Mouse (Mus musculus): ENCODE data around the gene 1700011L22Rik.

The 1700011L22Rik gene

DNA sequence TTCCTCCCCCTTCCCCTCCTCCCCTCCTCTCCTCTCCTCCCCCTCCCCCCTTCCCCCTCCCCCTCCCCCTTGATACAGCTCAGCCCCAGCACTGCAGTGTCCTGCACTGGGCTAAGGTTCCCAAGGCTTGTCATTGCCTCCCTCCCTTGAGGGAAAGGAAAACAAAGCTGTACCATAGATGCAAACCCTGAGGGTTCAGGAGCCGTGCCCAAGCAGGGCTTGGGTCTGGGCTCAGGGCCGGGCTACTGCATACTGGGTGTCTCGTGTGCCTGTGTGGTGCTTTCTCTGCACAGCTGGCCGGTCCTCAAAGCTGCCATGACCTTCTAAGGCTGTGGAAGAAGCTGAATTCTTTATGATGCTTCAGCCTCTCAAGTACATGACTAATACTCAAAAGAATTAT is 74.8 kb downstream of the 1700011L22Rik start:
- no peak for DNase-seq (ENCODE audit: low spot score)

DNA sequence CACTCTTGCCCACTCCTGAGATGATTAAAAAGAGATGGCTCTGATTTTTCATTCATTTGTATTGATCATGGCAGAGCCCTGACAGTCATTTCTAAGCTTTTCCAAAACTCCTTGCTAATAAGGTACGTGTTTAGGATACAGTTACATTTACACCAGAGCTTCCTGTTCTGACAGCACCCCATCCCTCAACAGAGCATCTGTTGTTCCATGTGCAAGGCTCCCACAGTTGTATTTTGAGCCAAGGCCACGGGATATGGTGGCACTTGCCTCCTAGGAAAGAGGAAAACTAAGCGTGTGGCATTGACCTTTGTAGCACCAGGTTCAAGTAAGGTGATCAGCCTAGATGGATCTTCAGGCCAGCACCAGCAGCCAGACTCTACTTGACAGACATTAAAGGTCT is 83.1 kb downstream of the 1700011L22Rik start:
- DNase-seq (ENCODE audit: low spot score): no peak

DNA sequence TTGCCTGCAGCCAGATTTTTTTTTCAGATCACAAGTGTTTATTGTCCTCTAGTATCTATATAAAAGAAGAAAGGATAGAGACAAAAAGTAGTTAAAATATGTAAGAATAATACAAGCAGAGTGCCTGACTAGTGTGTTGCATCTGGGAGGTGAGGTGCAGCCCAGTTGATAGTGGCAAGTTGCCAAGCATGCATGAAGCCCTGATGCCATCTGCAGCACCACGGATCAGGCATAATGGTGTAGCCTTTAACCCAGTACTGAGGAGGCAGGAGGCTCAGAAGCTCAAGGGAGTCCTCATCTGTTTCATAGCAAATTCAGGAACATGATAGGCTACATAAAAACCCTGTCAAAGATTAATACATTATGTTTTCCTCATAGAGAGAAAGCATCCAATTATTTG is 84.0 kb downstream of the 1700011L22Rik start:
- DNase-seq (ENCODE audit: low spot score): no peak

DNA sequence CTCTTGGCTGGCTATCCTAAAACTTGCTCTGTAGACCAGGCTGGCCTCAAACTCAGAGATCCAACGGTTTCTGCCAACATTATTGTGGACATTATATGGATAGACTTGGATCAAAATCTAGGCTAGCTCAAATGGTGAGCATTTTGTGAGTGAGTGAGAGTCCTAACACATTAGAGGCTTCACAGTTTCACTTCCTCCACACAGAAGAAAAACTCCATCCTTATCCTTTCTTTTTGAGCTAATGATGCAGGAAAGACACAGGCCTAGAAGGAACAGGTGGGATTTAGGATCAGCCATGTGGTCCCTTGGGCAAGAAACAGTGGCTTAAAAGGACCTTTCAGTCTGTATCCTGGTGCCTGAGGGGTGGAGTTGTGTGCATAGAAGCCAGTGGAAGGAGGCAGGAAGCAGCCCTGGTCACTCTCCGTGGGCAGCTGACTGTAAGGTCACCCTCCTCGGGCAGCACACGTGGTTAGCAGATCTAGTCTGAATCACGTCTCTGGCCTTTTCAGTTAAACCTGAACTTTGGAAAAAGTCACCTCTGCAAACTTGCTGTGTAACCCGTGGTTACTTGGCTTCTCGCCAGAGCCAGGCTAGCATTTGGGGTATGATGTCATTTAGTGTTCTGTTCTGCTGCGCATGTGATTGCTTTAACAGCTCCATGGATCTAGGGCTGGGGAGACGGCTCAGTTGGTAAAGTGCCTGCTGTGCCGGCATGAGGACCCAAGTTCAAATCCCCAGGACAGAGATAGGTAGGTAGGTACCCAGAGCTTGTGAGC is 85.6 kb downstream of the 1700011L22Rik start:
- no peak for DNase-seq (ENCODE audit: low spot score)

DNA sequence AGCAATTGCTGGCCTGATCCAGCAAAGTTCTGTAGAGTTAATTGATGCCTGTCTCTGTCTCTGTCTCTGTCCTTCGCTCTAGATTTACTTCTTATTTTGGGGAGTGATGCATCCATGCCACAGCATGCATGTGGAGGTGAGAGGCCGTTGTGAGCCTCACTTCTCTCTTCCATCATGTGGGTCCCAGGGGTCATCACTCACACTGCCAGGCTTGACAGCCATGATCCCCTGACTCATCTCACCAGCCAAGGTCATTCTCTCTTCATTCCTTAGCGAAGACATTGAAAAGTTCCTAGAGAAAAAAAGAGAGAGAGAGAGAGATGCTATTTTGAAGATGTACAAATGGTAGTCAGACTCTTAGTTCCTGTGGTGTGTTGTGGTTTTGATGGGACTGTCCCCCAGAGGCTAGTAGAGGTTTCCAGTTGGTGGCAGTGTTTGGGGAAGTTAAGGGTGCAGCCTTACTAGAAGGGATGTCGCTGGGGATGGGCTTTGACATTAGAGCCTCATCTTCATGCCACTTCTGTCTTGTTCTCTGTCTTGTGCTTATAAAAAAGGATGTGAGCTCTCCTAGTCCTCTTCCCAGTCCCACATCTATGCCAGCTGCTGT is 87.1 kb downstream of the 1700011L22Rik start:
- DNase-seq (ENCODE audit: low spot score): no peak

Measured in left cerebral cortex, adult 11 months (tissue).